ENCODE assay signal across 8 mouse cellular contexts in genomic region chr8:90348926-90349683, GRCm38 (mm10). TPM values are rescaled to one million over a fixed set of nuclear protein-coding genes. Genes with fewer than 3 reads are reported as not detected.
A peak's percentile ranks its signal among the peaks of the same experiment; 100 is the strongest.
DNase-seq lines count a peak whose midpoint lies in the region; ATAC-seq lines count a peak whose summit lies in the region.

No protein-coding gene starts in this region.

- intact Hi-C loops in heart, postnatal 25 days (cut with DNase I), result loop anchor here (5.0 kb wide), 1 partner anchor 347 kb away; no protein-coding TSS in a partner anchor

- H3K9ac ChIP-seq in heart, embryonic 11.5 days (ENCODE audit: low read depth, low read length), result no peak overlapping the region
- H3K9ac ChIP-seq in hindbrain, embryonic 14.5 days, result peak overlapping the region; percentile 97; the same call in 1 of the 2 replicates
- H3K9ac ChIP-seq in midbrain, embryonic 14.5 days (replicated peaks; ENCODE audit: low read length), result peak overlapping the region; percentile 99

- DNase-seq in heart, postnatal 25 days (ENCODE audit: low spot score), result no peak
- peak; percentile 33 for DNase-seq in Muller cell, postnatal 12 days (ENCODE audit: inconsistent ontology term)
- no peak for DNase-seq in hindbrain, embryonic 14.5 days (ENCODE audit: low spot score)
- peak; percentile 39 for DNase-seq in midbrain, embryonic 14.5 days
- DNase-seq in layer of hippocampus, postnatal 25 days (ENCODE audit: extremely low spot score in 1 of 2, low spot score in 1 of 2), result no peak
- no peak for DNase-seq in layer of hippocampus, adult 9-11 months
- DNase-seq in urinary bladder, adult 2 months (ENCODE audit: low spot score), result no peak

- 20% methylated on average over 11 of the region's 11 CpGs for WGBS in heart, embryonic 11.5 days (ENCODE audit: insufficient replicate concordance)
- WGBS in hindbrain, embryonic 14.5 days, result 11% methylated on average over 11 of the region's 11 CpGs
- WGBS in midbrain, embryonic 14.5 days, result 12% methylated on average over 11 of the region's 11 CpGs

- H3K27ac ChIP-seq in heart, embryonic 11.5 days (ENCODE audit: low read depth, low read length), result no peak overlapping the region; the same call in 1 of the 2 replicates
- peak overlapping the region; percentile 95 for H3K27ac ChIP-seq in hindbrain, embryonic 14.5 days
- peak overlapping the region; percentile 99 for H3K27ac ChIP-seq in midbrain, embryonic 14.5 days (replicated peaks; ENCODE audit: low read depth, low read length)

- H3K27me3 ChIP-seq in heart, embryonic 11.5 days (ENCODE audit: control insufficient read depth, insufficient read depth, low read length), result peaks cover 11% of the 10 kb centered on the region
- no peaks in the 10 kb centered on the region for H3K27me3 ChIP-seq in hindbrain, embryonic 14.5 days (ENCODE audit: control insufficient read depth, insufficient read depth, low read length)
- no peaks in the 10 kb centered on the region for H3K27me3 ChIP-seq in midbrain, embryonic 14.5 days (ENCODE audit: control insufficient read depth, insufficient read depth, low read length)

- peak overlapping the region; percentile 68 for H3K4me2 ChIP-seq in heart, embryonic 11.5 days
- H3K4me2 ChIP-seq in hindbrain, embryonic 14.5 days (replicated peaks), result peak overlapping the region; percentile 84
- peak overlapping the region; percentile 86 for H3K4me2 ChIP-seq in midbrain, embryonic 14.5 days (ENCODE audit: low read length)

- H3K4me3 ChIP-seq in heart, embryonic 11.5 days (ENCODE audit: low read depth, low read length), result peak overlapping the region; percentile 79; the same call in 1 of the 2 replicates
- H3K4me3 ChIP-seq in hindbrain, embryonic 14.5 days (replicated peaks; ENCODE audit: low read length), result peak overlapping the region; percentile 82
- H3K4me3 ChIP-seq in midbrain, embryonic 14.5 days (replicated peaks; ENCODE audit: low read depth, low read length), result peak overlapping the region; percentile 85

- no peaks in the 10 kb centered on the region for H3K36me3 ChIP-seq in heart, embryonic 11.5 days (ENCODE audit: control insufficient read depth, insufficient read depth, low read length)
- H3K36me3 ChIP-seq in hindbrain, embryonic 14.5 days (replicated peaks; ENCODE audit: control insufficient read depth, insufficient read depth), result no peaks in the 10 kb centered on the region
- no peaks in the 10 kb centered on the region for H3K36me3 ChIP-seq in midbrain, embryonic 14.5 days (ENCODE audit: control insufficient read depth, insufficient read depth, low read length)

- peaks cover 2% of the 10 kb centered on the region; the same call in 1 of the 2 replicates for H3K4me1 ChIP-seq in heart, embryonic 11.5 days (ENCODE audit: control insufficient read depth, insufficient read depth, low read length)
- H3K4me1 ChIP-seq in hindbrain, embryonic 14.5 days (replicated peaks; ENCODE audit: control insufficient read depth, insufficient read depth, low read length), result peaks cover 32% of the 10 kb centered on the region
- H3K4me1 ChIP-seq in midbrain, embryonic 14.5 days (ENCODE audit: control insufficient read depth, insufficient read depth, low read length), result peaks cover 28% of the 10 kb centered on the region

- no peak for ATAC-seq in heart, embryonic 11.5 days (replicated peaks; ENCODE audit: insufficient number of reproducible peaks, low FRiP score, low TSS enrichment)
- no peak for ATAC-seq in hindbrain, embryonic 14.5 days (ENCODE audit: low FRiP score)
- ATAC-seq in midbrain, embryonic 14.5 days (ENCODE audit: low FRiP score, low TSS enrichment), result no peak

- H3K9me3 ChIP-seq in heart, embryonic 11.5 days (replicated peaks; ENCODE audit: control insufficient read depth, low read length), result no peaks in the 10 kb centered on the region
- H3K9me3 ChIP-seq in hindbrain, embryonic 14.5 days (ENCODE audit: control insufficient read depth, low read length), result no peaks in the 10 kb centered on the region
- no peaks in the 10 kb centered on the region for H3K9me3 ChIP-seq in midbrain, embryonic 14.5 days (ENCODE audit: control insufficient read depth, low read length)

RNA-seq across cellular contexts. Expression of gene Tox3, which starts 1.0 kb away (rescaled TPM):
- 9.9 and 10.1 TPM in 2 replicates for polyA plus RNA-seq in heart, embryonic 11.5 days (2014; fragmentation: Nextera tagmentation; extraction: Ambion mirVana)
- 1 to 10 TPM; 4.5 to 5.7 TPM for total RNA-seq in heart, postnatal 25 days (2021)
- polyA plus RNA-seq in hindbrain, embryonic 14.5 days (2014; fragmentation: Nextera tagmentation; extraction: Ambion mirVana), result 28.0 and 28.4 TPM in 2 replicates
- 40.2 and 42.0 TPM in 2 replicates for polyA plus RNA-seq in midbrain, embryonic 14.5 days (2014; fragmentation: Nextera tagmentation; extraction: Ambion mirVana)
- 10 to 100 TPM; 12.4 to 12.7 TPM for total RNA-seq in layer of hippocampus, postnatal 25 days (2021)
- polyA plus RNA-seq in urinary bladder, adult 2 months (2012; rRNA removed), result 0.43 and 0.57 TPM in 2 replicates

Comparison
In these comparisons a context has a peak if more than half of its experiments do, and no peak if none do; other contexts are left out.
1. DNase-seq: peak in Muller cell, postnatal 12 days (single experiment) and midbrain, embryonic 14.5 days (single experiment); none in heart, postnatal 25 days (single experiment), hindbrain, embryonic 14.5 days (single experiment), layer of hippocampus, postnatal 25 days (0 of 2), layer of hippocampus, adult 9-11 months (single experiment) and urinary bladder, adult 2 months (single experiment).
2. Peak in every context shown above with its lines, with median percentiles within 50 percentile points of each other: H3K4me2 ChIP-seq and H3K4me3 ChIP-seq.